Mouse (Mus musculus) splenic B cell, adult 2 months (primary cell): Measurements from ENCODE around the gene Dnajc4.
"Not testable (repeated sequence)": the region's sequence is repeated elsewhere in the genome, so short reads cannot be mapped to it uniquely, and the experiment has no call there.

Experiments
- DNase-seq: peaks from one replicate; pipeline ENCODE4 v3.0.0-alpha.2; 2011; ENCODE audit warnings: low read depth, low spot score
- H3K27me3 ChIP-seq: 2 replicates; pipeline ENCODE4 v1.6.1; 2012; ENCODE audit warnings: mild to moderate bottlenecking, low read length, moderate library complexity, mixed read lengths; ENCODE audit not compliant: control insufficient read depth, poor library complexity, insufficient read depth, severe bottlenecking
- H3K36me3 ChIP-seq: 2 replicates; pipeline ENCODE4 v1.6.1; 2012; ENCODE audit warnings: mild to moderate bottlenecking, low read length, moderate library complexity, mixed read lengths; ENCODE audit not compliant: control insufficient read depth, poor library complexity, insufficient read depth, severe bottlenecking

The Dnajc4 gene

DNA sequence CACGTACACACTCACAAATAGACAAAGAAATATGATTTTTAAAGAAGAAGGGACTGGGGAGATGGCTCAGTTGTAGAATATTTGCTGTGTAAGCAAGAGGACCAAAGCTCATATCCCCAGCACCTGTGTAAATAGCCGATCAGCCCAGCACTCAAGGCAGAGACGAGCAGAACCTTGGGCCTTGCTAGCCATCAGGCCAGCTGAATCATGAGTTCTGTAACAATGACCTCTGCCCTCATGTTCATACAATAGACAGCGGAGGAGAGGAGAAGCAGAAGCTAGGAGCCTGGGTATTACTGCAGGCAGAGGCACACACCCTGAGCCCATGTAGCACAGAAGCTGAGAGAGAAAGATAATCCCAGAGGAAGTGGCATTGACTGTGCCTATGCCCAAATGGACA lies 20.1 kb upstream of the Dnajc4 start:
- Histone ChIP-seq H3K36me3 (peaks cover 14% of the 10 kb centered on the region; the same call in 1 of the 2 replicates), H3K27me3 (no peaks in the 10 kb centered on the region)
- no peak for DNase-seq

- no peaks in the 10 kb centered on the region for H3K27me3 ChIP-seq
Measured at GRCm38 (mm10) chr19:7006892-7007593, 14.7 kb upstream of the Dnajc4 start.

DNA sequence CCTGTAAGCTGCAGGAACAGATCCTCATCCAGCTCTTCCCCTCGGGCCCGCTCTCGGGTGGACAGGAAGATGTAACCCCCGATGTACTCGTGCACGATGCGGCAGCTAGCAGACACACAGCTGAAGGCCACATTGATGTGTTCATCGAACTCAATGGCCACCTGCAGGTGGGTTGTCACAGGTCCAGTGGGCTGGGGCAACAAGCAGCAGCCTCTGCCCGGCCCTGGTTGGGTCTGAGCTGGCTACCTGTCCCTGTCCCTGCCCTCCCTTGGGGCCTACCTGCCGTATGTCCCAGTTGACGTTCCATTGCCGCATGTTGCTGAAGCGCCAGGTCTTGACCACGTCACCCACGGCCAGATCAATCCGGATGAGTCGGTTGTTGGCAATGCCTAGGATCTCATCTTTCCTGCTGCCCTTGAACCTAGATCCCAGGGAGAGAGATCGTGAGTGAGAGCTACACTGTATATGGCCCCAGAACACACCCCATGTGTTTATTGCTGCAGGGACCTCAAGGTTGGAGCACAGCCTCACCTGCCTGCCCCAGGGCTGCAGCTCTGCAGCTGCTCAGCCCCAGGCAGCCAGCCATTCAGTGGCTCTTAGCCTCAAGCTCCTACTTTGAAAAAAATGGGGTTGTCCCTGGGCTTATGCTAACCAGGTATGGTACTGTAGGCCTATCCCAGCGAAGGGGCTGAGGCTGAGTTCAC lies 7.1 kb upstream of the Dnajc4 start:
- no peak for DNase-seq
- peaks cover 11% of the 10 kb centered on the region for H3K36me3 ChIP-seq
- H3K27me3 ChIP-seq, result no peaks in the 10 kb centered on the region

More at GRCm38 (mm10) chr19:7006892-7007593, 14.7 kb upstream of the Dnajc4 start:
- peaks cover 3% of the 10 kb centered on the region for H3K36me3 ChIP-seq
- DNase-seq, result no peak

DNA sequence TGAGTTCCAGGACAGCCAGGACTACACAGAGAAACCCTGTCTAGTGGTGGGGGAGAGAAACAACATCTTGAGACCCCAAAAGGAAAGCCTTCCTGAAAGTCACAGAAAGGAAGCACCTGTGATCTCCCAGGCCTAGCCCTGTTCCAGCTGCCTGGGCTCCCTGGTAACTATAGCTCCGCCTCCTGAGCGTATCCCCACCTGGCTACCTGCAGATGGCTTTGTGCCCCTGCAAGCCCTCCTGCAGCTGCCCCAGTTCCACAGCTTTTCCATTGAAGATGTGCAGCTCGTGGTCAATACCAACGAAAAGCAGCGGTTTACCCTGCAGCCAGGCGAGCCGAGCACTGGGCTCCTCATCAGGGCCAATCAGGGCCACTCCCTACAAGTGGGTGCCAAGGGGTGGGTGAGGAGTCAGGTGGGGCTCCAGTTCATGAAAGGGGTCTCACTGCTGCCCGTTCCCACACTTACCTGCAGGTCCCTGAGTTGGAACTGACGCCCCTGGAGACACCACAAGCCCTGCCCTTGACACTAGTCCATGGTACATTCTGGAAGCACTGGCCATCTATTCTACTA lies 5.4 kb upstream of the Dnajc4 start:
- Histone ChIP-seq H3K27me3 (no peaks in the 10 kb centered on the region), H3K36me3 (peaks cover 10% of the 10 kb centered on the region)
- DNase-seq, result no peak

DNA sequence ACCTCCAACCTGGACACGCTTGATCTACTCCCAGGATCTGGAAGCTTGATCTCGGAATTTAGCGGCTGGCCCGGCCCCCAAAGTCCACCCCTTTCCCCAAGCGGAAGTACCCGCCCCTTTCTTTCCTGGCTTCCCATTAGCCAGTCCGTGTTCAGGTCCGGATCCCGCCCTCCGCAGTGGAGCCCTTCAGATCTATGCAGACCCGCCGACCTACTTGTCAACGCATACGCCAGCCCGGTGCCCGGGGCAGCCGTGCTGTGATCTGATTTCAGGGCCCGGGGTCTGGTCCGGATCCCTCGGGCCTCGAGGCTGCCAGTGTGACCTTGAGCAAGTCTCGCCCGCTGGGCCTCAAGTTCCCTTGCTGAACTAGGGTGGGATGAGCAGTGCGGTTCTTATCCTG lies 3.6 kb upstream of the Dnajc4 start, which contains the start of the genes Nudt22 and Trpt1:
Gene Nudt22 (minus strand): TSS at position 112 of the 400 bp plus-strand sequence.
Gene Trpt1 (plus strand): TSS at position 126 of the 400 bp plus-strand sequence.
- DNase-seq, result peak; percentile 61
- Histone ChIP-seq H3K27me3 (no peaks in the 10 kb centered on the region), H3K36me3 (peaks cover 7% of the 10 kb centered on the region)

- Histone ChIP-seq H3K36me3 (peaks cover 7% of the 10 kb centered on the region), H3K27me3 (no peaks in the 10 kb centered on the region)
- no peak for DNase-seq
Measured at GRCm38 (mm10) chr19:6995255-6995991, 3.1 kb upstream of the Dnajc4 start.

GRCm38 (mm10) chr19:6994489-6994888 lies 2.1 kb upstream of the Dnajc4 start:
- no peaks in the 10 kb centered on the region for H3K27me3 ChIP-seq
- DNase-seq, result no peak
- H3K36me3 ChIP-seq, result peaks cover 4% of the 10 kb centered on the region

- no peak for DNase-seq
- Histone ChIP-seq H3K27me3 (no peaks in the 10 kb centered on the region), H3K36me3 (no peaks in the 10 kb centered on the region; the same call in 1 of the 2 replicates)
Measured at GRCm38 (mm10) chr19:6994002-6994401, 1.6 kb upstream of the Dnajc4 start.

- DNase-seq, result peak; percentile 31
- Histone ChIP-seq H3K27me3 (no peaks in the 10 kb centered on the region), H3K36me3 (no peaks in the 10 kb centered on the region)
Measured at GRCm38 (mm10) chr19:6993011-6993770, 819 bp upstream of the Dnajc4 start.

DNA sequence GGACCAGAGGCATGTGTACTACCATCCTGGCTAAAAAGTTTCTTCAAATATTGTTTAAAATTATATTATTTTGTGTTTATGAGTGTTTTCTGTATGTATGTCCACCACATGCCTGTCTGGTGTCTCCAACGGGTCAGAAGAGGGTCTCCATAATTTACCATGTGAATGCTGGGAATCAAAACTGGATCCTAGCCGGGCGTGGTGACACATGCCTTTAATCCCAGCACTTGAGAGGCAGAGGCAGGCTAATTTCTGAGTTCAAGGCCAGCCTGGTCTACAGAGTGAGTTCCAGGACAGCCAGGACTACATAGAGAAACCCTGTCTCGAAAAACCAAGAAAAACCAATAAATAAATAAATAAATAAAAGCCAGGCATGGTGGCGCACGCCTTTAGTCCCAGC lies 1.2 kb downstream of the Dnajc4 start:
- DNase-seq, H3K27me3 ChIP-seq, H3K36me3 ChIP-seq: not testable (repeated sequence)

- DNase-seq, result no peak
- H3K27me3 ChIP-seq, result no peaks in the 10 kb centered on the region
- no peaks in the 10 kb centered on the region for H3K36me3 ChIP-seq
Measured at GRCm38 (mm10) chr19:6990712-6991111, 1.7 kb downstream of the Dnajc4 start.

DNA sequence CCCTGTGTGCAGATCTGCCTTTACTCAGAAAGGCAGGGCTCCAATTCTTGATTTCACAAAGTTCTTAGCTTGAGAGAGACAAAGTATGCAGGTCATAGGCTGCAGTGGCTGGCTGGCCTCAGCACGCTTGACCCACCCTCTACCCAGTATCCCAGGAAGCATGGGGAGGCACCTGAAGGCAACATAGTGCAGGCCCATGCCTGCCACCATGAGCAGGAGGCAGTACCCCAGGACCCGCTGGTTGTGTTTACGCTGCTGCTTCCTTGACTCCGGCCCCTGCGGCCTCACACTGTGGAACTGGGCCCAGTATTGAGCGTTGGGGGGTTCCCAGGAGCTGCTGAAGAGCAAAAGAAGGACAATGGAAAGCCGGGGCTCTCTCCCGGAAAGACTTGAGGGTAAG lies 3.1 kb downstream of the Dnajc4 start:
- DNase-seq, result no peak
- H3K36me3 ChIP-seq, result no peaks in the 10 kb centered on the region; the same call in 1 of the 2 replicates
- no peaks in the 10 kb centered on the region for H3K27me3 ChIP-seq

DNA sequence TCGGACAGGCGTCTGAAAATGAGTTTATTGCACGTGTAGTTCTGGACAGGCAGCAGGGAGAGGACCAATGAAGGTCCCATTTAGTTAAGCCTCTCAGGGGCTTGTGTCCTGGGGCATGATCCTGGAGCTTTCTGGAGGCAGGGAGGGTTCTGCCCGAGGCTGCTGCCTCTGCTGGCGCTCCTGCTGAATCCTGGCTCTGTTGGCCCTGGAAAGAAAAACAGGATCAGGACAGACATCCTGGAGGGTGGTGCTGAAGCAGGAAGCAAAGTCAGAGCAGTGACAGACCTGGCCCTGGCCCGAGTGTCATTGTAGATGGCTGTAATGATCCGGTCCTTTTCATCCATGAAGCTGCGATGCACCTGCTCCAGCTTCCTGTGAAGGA lies 4.5 kb downstream of the Dnajc4 start:
- no peak for DNase-seq
- H3K36me3 ChIP-seq, result no peaks in the 10 kb centered on the region; the same call in 1 of the 2 replicates
- H3K27me3 ChIP-seq, result no peaks in the 10 kb centered on the region
